Mouse (Mus musculus): ENCODE data around the gene Nectin2. TPM values are rescaled to one million over a fixed set of nuclear protein-coding genes. Genes with fewer than 3 reads are reported as not detected.

The Nectin2 gene
- polyA plus RNA-seq, 1 experiment from 2014 or later, result 168 TPM

GRCm38 (mm10) chr7:19698907-19699826 is 51.1 kb downstream of the Nectin2 start, which contains the start of gene Apoe:
TSS of gene Apoe (minus strand) at chr7:19699188.
- in situ Hi-C loops (cut with MboI; ENCODE audit: low pct_unique_long_range_greater_than_20kb), result no loop called here
- no peaks in the 10 kb centered on the region for H3K27me3 ChIP-seq
- ATAC-seq (no peak), DNase-seq (ENCODE audit: low read depth, low spot score) (no peak)
- ChIA-PET CTCF (interaction anchor here (1.0 to 10.2 kb wide), 3 partner anchors 21 to 191 kb away, joined by 3 to 120 read pairs (median 6); partner anchors contain the start of genes Apoc2 and Clptm1), POLR2A (interaction anchor here (0.5 to 3.7 kb wide), 5 partner anchors 8 to 30 kb away, joined by 3 to 16 read pairs (median 4); no protein-coding TSS in a partner anchor)
- TF ChIP-seq CTCF (IDR thresholded peaks at IDR 0.05), result no peak

GRCm38 (mm10) chr7:19697949-19698906 is 52.1 kb downstream of the Nectin2 start:
- DNase-seq (ENCODE audit: low read depth, low spot score) (no peak), ATAC-seq (no peak)
- no peak for TF ChIP-seq CTCF (IDR thresholded peaks at IDR 0.05)
- ChIA-PET CTCF (interaction anchor here (1.0 to 10.2 kb wide), 4 partner anchors 15 to 35 kb away, joined by 3 to 120 read pairs (median 3); partner anchors contain the start of gene Clptm1), POLR2A (interaction anchor here (0.5 kb wide), 1 partner anchor 7 kb away, joined by 3 read pairs; no protein-coding TSS in a partner anchor)
- in situ Hi-C loops (cut with MboI; ENCODE audit: low pct_unique_long_range_greater_than_20kb), result no loop called here
- H3K27me3 ChIP-seq, result no peaks in the 10 kb centered on the region

GRCm38 (mm10) chr7:19696336-19696873 is 53.9 kb downstream of the Nectin2 start:
- TF ChIP-seq CTCF (IDR thresholded peaks at IDR 0.05), result no peak
- H3K27me3 ChIP-seq, result no peaks in the 10 kb centered on the region
- ChIA-PET CTCF (interaction anchor here (10.2 kb wide), 1 partner anchor 29 kb away, joined by 120 read pairs; the partner anchor contains the start of gene Clptm1), POLR2A (no interaction called here)
- DNase-seq (ENCODE audit: low read depth, low spot score) (no peak), ATAC-seq (no peak)
- in situ Hi-C loops (cut with MboI; ENCODE audit: low pct_unique_long_range_greater_than_20kb), result no loop called here

- CTCF ChIA-PET, result interaction anchor here (3.8 to 10.2 kb wide), 2 partner anchors 27 to 28 kb away, joined by 22 to 120 read pairs; partner anchors contain the start of gene Clptm1
- in situ Hi-C loops (cut with MboI; ENCODE audit: low pct_unique_long_range_greater_than_20kb), result no loop called here
Observed at GRCm38 (mm10) chr7:19695881-19696280, 54.4 kb downstream of the Nectin2 start.

GRCm38 (mm10) chr7:19695213-19695594 is 55.1 kb downstream of the Nectin2 start:
- no peak for TF ChIP-seq CTCF (IDR thresholded peaks at IDR 0.05)
- no peak for DNase-seq (ENCODE audit: low read depth, low spot score)
- no peak for ATAC-seq
- in situ Hi-C loops (cut with MboI; ENCODE audit: low pct_unique_long_range_greater_than_20kb), result no loop called here
- POLR2A ChIA-PET, result interaction anchor here (1.3 kb wide), 1 partner anchor 20 kb away, joined by 4 read pairs; the partner anchor contains the start of gene Tomm40
- CTCF ChIA-PET, result interaction anchor here (3.8 kb wide), 1 partner anchor 26 kb away, joined by 22 read pairs; no protein-coding TSS in a partner anchor
- no peaks in the 10 kb centered on the region for H3K27me3 ChIP-seq

More at GRCm38 (mm10) chr7:19695881-19696280, 54.4 kb downstream of the Nectin2 start:
- TF ChIP-seq CTCF (IDR thresholded peaks at IDR 0.05), result no peak
- no peak for DNase-seq (ENCODE audit: low read depth, low spot score)
- POLR2A ChIA-PET, result interaction anchor here (1.3 kb wide), 1 partner anchor 19 kb away, joined by 4 read pairs; the partner anchor contains the start of gene Tomm40
- H3K27me3 ChIP-seq, result no peaks in the 10 kb centered on the region
- ATAC-seq, result no peak

- in situ Hi-C loops (cut with MboI; ENCODE audit: low pct_unique_long_range_greater_than_20kb), result no loop called here
- ATAC-seq, result no peak
- DNase-seq (ENCODE audit: low read depth, low spot score), result no peak
Observed at GRCm38 (mm10) chr7:19694336-19695212, 55.7 kb downstream of the Nectin2 start.

GRCm38 (mm10) chr7:19693421-19693820 is 56.9 kb downstream of the Nectin2 start:
- in situ Hi-C loops (cut with MboI; ENCODE audit: low pct_unique_long_range_greater_than_20kb), result no loop called here
- CTCF ChIA-PET, result interaction anchor here (1.0 to 3.8 kb wide), 3 partner anchors 10 to 27 kb away, joined by 4 to 22 read pairs (median 4); no protein-coding TSS in a partner anchor
- POLR2A ChIA-PET, result no interaction called here
- H3K27me3 ChIP-seq, result no peaks in the 10 kb centered on the region
- DNase-seq (ENCODE audit: low read depth, low spot score), result no peak
- no peak for TF ChIP-seq CTCF (IDR thresholded peaks at IDR 0.05)
- peak; percentile 66 for ATAC-seq

More at GRCm38 (mm10) chr7:19694336-19695212, 55.7 kb downstream of the Nectin2 start:
- no peaks in the 10 kb centered on the region for H3K27me3 ChIP-seq
- TF ChIP-seq CTCF (IDR thresholded peaks at IDR 0.05), result no peak
- CTCF ChIA-PET, result interaction anchor here (3.8 kb wide), 1 partner anchor 25 kb away, joined by 22 read pairs; no protein-coding TSS in a partner anchor
- POLR2A ChIA-PET, result interaction anchor here (1.0 to 1.3 kb wide), 2 partner anchors 20 to 25 kb away, joined by 3 to 4 read pairs; partner anchors contain the start of gene Tomm40

- DNase-seq (ENCODE audit: low read depth, low spot score), result no peak
- in situ Hi-C loops (cut with MboI; ENCODE audit: low pct_unique_long_range_greater_than_20kb), result no loop called here
- POLR2A ChIA-PET, result no interaction called here
Observed at GRCm38 (mm10) chr7:19691873-19692865, 58.1 kb downstream of the Nectin2 start, which contains the start of gene Apoc1. TSS of gene Apoc1 (minus strand) at chr7:19692660.

More at GRCm38 (mm10) chr7:19691873-19692865, 58.1 kb downstream of the Nectin2 start, which contains the start of gene Apoc1:
- CTCF ChIA-PET, result interaction anchor here (1.0 to 3.8 kb wide), 3 partner anchors 9 to 26 kb away, joined by 4 to 22 read pairs (median 4); no protein-coding TSS in a partner anchor
- ATAC-seq, result no peak
- TF ChIP-seq CTCF (IDR thresholded peaks at IDR 0.05), result no peak
- H3K27me3 ChIP-seq, result no peaks in the 10 kb centered on the region

Measured in Patski (cell line).